Mouse (Mus musculus): ENCODE measurements around the gene Ern1.

Ern1 gene

GRCm38 (mm10) chr11:106487733-106488115 lies at the start of gene Ern1:
Ern1 (minus strand) TSS chr11:106487852.
- peak; percentile 98 for DNase-seq

GRCm38 (mm10) chr11:106536253-106536912 lies 48.7 kb upstream of the Ern1 start:
- peak; percentile 62 for DNase-seq

DNA sequence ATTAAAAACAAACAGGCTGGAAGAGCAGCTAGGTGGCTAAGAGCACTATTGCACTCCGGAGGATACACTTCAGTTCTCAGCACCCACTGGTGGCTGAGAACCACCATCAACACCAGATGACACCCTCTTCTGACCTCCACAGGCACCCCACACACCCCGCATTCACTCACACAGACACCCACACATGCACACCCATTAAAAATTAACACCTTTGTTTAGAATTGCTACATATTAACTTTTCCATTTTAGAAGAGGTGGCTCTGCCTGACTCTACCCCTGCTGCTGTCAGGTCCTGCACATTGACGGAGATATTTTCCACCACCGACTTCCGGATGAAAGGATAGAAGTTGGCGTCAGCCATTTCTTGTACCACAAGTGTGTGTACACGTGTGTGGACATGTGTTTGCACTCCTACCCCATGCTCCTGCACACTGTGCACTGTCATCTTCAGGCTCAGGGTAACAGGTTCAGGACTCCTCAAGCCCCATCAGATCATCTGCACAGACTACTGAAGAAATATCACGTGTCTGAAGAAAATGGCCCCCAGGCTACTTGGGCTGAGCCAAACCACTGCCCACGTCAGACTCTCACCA lies 48.1 kb upstream of the Ern1 start:
- no peak for DNase-seq

DNA sequence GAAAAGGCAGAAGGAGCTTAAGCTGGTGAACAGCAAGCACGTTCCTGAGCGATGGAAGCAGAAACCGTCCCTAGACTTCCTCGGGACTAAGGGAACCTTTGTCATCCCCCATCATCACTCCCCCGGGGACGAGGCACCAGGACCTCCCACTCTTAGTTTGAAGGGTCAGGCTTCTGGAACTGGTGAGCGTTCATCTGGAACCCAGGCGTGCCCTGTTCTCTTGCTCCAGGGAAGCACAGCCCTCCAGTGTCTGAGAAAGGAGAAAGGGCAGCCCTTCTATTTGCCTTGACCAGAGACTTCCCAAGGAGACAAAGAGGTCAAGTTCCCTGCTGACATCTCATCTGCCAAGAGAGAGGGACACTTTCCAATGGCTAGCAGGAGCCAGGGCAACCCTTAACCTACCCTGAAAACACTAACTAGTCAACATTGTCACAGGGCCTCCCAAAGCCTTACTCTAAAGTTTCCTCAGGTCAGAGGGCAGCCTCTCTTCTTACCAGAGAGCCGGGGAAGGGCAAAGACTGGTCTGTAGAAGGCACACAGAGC lies 44.7 kb upstream of the Ern1 start:
- no peak for DNase-seq

GRCm38 (mm10) chr11:106529786-106530185 lies 42.1 kb upstream of the Ern1 start:
- no peak for DNase-seq

DNA sequence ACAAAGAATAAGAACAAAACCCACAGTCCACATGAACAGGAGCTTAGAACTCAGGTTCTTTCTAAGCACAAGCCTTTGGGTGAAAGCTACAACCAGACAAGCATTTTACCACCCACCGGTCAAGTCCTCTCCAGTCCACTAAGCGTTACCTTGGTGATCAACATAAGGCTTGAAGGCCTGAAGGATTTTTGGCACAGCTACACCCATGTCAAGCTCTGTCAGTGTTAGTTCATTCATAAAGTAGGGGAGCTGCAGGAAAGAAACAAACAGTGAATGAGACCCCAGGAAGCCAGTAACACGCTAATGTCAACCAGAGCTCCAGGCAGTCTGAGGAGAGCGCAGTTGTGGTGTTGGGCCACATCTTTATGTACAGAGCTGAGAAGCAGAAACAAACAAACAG lies 41.5 kb upstream of the Ern1 start:
- DNase-seq: no peak

- no peak for DNase-seq
These were observed 40.3 kb upstream of the Ern1 start for GRCm38 (mm10) chr11:106527926-106528325.

- no peak for DNase-seq
These were observed 39.6 kb upstream of the Ern1 start for GRCm38 (mm10) chr11:106527147-106527821.

DNA sequence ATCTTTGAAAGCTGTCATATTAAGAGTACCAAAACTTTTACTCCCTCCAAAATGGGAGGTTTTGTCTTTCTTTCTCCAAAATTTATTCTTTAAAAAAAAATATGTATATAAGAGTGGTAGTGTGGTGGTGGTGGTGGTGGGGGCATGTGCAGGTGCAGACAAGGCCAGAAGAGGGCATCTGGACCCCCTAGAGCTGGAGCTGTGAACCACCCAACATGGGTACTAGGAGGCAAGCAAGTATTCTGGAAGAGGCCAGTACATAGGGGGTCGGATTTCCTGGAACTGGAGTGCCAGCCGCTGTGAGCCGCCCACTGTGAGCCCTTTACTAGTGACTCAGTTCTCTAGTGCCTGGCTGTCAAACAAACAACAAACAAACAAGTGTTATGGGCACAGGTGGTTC lies 34.9 kb upstream of the Ern1 start:
- DNase-seq: peak; percentile 50

DNA sequence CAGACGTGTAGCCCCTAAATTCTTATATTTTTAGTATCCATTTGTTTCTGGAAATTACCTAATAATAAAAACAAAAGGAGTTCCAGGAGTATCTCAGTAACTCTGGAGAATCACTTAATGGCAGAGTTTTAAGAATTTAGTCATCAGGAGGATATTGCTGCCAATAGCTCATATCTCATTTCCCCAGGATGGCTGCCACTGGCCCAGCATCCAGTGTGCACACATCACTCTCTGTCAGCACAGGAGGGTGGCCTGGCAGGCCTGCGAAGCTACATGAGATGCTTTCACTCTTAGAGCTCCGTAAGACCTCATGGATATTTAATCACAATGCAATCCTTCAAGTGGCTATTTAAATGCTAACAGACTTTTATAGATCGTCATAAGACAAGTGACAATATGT lies 34.0 kb upstream of the Ern1 start:
- DNase-seq: no peak

- DNase-seq: no peak
These were observed 32.8 kb upstream of the Ern1 start for GRCm38 (mm10) chr11:106520404-106520803.

- no peak for DNase-seq
These were observed 31.9 kb upstream of the Ern1 start for GRCm38 (mm10) chr11:106519519-106519918.

DNA sequence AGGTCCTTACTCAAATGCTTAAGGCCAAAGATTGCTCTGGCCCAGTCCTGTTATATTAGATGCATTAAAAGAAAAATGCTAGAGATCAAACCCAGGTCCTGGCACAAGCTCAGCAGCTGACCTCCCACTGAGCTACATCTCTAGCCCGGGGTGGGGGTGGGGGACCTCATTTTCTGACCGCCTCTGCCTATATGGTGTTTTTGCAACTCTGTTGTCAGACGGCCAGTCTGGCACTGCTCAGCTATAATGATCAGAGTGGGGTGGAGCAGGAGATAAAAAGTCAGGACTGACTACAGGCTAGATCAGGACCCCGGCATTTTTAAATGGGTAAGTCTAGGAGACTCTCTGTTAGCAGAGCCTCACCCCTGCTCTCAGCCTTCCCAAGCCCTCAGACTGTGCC lies 30.7 kb upstream of the Ern1 start:
- DNase-seq: no peak

DNA sequence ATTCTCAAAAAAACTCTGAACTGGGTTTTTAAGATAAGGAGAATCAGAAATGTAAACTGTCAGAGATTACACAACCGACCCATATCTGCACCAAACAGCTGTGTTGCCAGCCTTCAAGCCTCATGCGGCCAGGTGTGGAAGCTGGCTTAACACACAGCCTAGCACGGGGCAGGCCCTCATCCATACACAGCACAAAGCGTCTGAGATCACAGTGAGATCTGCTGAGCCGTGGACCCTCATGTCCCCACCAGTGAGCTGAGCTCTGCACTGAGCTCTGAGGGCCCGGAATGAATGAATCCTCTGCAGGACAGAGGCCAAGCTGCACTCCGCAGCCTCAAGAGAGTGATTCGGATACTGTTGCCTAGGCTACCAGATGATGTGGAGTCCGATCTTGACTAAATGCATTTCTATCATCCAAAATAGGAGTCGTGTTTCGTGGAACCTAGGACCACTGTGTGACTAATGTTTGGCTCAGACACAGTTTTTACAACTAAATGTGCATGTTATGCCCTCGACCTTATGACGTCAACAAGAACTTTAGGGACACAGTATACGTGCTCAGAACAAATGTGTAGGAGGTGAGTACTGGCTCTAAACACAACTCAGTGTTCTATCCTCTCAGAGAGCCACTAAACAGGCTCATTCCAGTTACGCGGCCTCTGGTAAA lies 27.6 kb upstream of the Ern1 start:
- DNase-seq: peak; percentile 22

DNA sequence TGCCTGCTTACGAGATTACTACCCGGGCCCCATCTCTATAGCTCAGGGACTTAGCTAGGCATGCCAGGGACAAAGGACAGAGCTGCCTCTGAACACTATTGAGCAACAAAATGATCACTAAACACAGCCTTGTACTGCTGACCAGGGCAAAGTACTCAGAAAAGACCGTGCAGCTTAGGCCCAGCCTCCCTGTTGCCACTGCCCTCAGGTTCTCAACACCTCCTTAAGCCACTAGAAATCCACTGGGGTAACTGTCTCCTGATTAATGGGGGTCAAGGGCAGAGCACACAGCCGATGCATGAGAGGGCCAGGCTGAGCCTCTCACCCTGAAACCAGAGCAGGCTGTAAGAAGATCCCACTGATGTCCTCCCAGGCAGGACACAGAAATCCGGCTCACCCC lies 26.8 kb upstream of the Ern1 start:
- no peak for DNase-seq

DNA sequence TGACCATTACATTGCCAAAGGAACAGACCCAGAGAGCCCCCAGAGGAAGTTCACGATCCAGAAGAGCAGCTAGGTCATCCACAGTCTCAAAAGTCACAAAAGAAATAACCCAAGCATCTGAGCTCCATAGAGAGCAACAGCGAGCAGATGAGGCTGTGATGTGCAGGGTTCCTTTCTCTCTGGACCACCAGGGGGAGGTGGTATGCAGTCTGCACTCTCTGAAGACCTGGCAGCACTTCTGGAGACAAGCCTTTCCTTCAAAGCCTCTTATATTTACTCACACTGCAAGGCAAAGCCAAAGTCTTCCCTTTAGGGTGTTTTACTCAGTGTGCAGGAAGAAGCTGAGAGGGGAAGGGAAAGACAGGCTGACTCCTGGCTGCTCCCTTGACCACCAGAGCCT lies 25.5 kb upstream of the Ern1 start:
- DNase-seq: peak; percentile 76

- no peak for DNase-seq
These were observed 24.3 kb upstream of the Ern1 start for GRCm38 (mm10) chr11:106512006-106512390.

GRCm38 (mm10) chr11:106511236-106512005 lies 23.8 kb upstream of the Ern1 start:
- DNase-seq: no peak

DNA sequence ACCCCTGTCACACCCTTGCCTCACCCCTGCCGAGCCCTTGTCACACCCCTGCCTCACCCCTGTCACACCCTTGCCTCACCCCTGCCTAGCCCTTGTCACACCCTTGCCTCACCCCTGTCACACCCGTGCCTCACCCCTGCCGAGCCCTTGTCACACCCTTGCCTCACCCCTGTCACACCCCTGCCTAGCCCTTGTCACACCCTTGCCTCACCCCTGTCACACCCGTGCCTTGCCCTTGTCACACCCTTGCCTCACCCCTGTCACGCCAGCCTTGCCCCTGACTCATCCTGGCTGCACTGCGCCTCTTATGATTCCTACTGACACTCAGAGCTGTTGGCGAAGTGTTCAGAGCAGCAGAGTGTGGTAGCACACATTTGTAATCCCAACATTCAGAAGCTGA lies 20.0 kb upstream of the Ern1 start:
- DNase-seq: no peak

GRCm38 (mm10) chr11:106506211-106506610 lies 18.6 kb upstream of the Ern1 start:
- no peak for DNase-seq

GRCm38 (mm10) chr11:106504129-106504528 lies 16.5 kb upstream of the Ern1 start:
- DNase-seq: no peak

DNA sequence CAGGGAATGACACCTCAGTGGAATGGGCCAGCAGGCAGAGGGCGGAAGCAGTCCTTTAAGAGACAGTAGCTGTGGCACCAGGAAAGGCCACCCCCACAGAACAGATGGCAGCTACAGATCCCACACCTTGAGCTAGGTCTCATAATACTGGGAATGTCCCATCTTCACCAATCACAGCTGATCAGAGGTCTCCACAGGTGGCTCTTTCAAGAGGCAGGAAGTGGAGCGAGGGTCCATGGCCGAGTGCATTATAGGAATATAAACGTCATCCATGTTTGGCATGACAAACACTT lies 15.7 kb upstream of the Ern1 start:
- DNase-seq: no peak
